Mouse (Mus musculus) c-Kit-negative CD71-positive TER-119-positive erythroid progenitor cells, embryonic 14.5 days (primary cell): ENCODE results near the gene Glipr1.
A peak's percentile ranks its signal among the peaks of the same experiment; 100 is the strongest.
"Not testable (repeated sequence)": the region's sequence is repeated elsewhere in the genome, so short reads cannot be mapped to it uniquely, and the experiment has no call there.

Experiments
- DNase-seq: peaks from one replicate; pipeline ENCODE4 v3.0.0-alpha.2; 2013; ENCODE audit warnings: low read depth, low spot score

Glipr1 gene

GRCm38 (mm10) chr10:112002544-112003215 lies at the start of gene Glipr1:
Glipr1 (minus strand) TSS chr10:112002631.
- no peak for DNase-seq

- DNase-seq: not testable (repeated sequence)
These were observed 49.5 kb upstream of the Glipr1 start for GRCm38 (mm10) chr10:112051956-112052355.

GRCm38 (mm10) chr10:112051220-112051619 lies 48.8 kb upstream of the Glipr1 start:
- no peak for DNase-seq

GRCm38 (mm10) chr10:112044283-112044682 lies 41.9 kb upstream of the Glipr1 start:
- DNase-seq: not testable (repeated sequence)

GRCm38 (mm10) chr10:112043523-112043922 lies 41.1 kb upstream of the Glipr1 start:
- not testable (repeated sequence) for DNase-seq

- not testable (repeated sequence) for DNase-seq
These were observed 26.3 kb upstream of the Glipr1 start for GRCm38 (mm10) chr10:112028689-112029088.

- DNase-seq: no peak
These were observed 21.2 kb upstream of the Glipr1 start for GRCm38 (mm10) chr10:112023585-112023984.

- not testable (repeated sequence) for DNase-seq
These were observed 7.1 kb upstream of the Glipr1 start for GRCm38 (mm10) chr10:112009511-112009910.

GRCm38 (mm10) chr10:112001756-112002520 lies 493 bp downstream of the Glipr1 start:
- DNase-seq: no peak

GRCm38 (mm10) chr10:112001350-112001749 lies 1.1 kb downstream of the Glipr1 start:
- DNase-seq: no peak

- no peak for DNase-seq
These were observed 1.9 kb downstream of the Glipr1 start for GRCm38 (mm10) chr10:112000568-112000967.

GRCm38 (mm10) chr10:111999765-112000164 lies 2.7 kb downstream of the Glipr1 start:
- no peak for DNase-seq

GRCm38 (mm10) chr10:111997671-111998070 lies 4.8 kb downstream of the Glipr1 start:
- DNase-seq: no peak

GRCm38 (mm10) chr10:111996911-111997347 lies 5.5 kb downstream of the Glipr1 start:
- no peak for DNase-seq

GRCm38 (mm10) chr10:111996549-111996904 lies 5.9 kb downstream of the Glipr1 start:
- DNase-seq: no peak

- no peak for DNase-seq
These were observed 6.5 kb downstream of the Glipr1 start for GRCm38 (mm10) chr10:111995803-111996548.

GRCm38 (mm10) chr10:111986453-111986852 lies 16.0 kb downstream of the Glipr1 start:
- DNase-seq: no peak

- no peak for DNase-seq
These were observed 19.4 kb downstream of the Glipr1 start for GRCm38 (mm10) chr10:111983070-111983469.

GRCm38 (mm10) chr10:111977584-111977983 lies 24.8 kb downstream of the Glipr1 start:
- DNase-seq: peak; percentile 25

- DNase-seq: peak; percentile 79
These were observed 29.7 kb downstream of the Glipr1 start, which contains the start of gene Krr1 for GRCm38 (mm10) chr10:111972542-111973361. Krr1 (plus strand) TSS chr10:111972664.

- no peak for DNase-seq
These were observed 30.5 kb downstream of the Glipr1 start for GRCm38 (mm10) chr10:111971929-111972328.
